Mouse (Mus musculus) limb, embryonic 14.5 days (tissue): ENCODE measurements around the gene Cd3e. TPM values are rescaled to one million over a fixed set of nuclear protein-coding genes. Genes with fewer than 3 reads are reported as not detected.
"Not testable (repeated sequence)": the region's sequence is repeated elsewhere in the genome, so short reads cannot be mapped to it uniquely, and the experiment has no call there.

Source experiments
- ATAC-seq: fragments of 200-750 bp; cut with Nextera tagmentation; 2 replicates; pipeline ENCODE4 v1.8.0; 2017; ENCODE audit warnings: low read depth, moderate number of reproducible peaks, moderate TSS enrichment; ENCODE audit not compliant: low FRiP score
- DNase-seq: peaks from one replicate; pipeline ENCODE4 v3.0.0-alpha.2; 2015; ENCODE audit warnings: low spot score
- H3K27ac ChIP-seq: fragments of 300-500 bp; sonication (generic); replicated peaks from 2 replicates; pipeline ENCODE4 v1.5.1; 2014; ENCODE audit warnings: low read depth, mild to moderate bottlenecking, low read length, moderate library complexity, mixed read lengths
- H3K27me3 ChIP-seq: fragments of 300-500 bp; sonication (generic); 2 replicates; pipeline ENCODE4 v1.6.1; 2014; ENCODE audit warnings: low read length, mixed read lengths; ENCODE audit not compliant: control insufficient read depth, insufficient read depth
- H3K36me3 ChIP-seq: fragments of 300-500 bp; sonication (generic); 2 replicates; pipeline ENCODE4 v1.6.1; 2014; ENCODE audit warnings: mild to moderate bottlenecking, low read length, moderate library complexity, mixed read lengths; ENCODE audit not compliant: control insufficient read depth, insufficient read depth
- H3K4me1 ChIP-seq: fragments of 300-500 bp; sonication (generic); 2 replicates; pipeline ENCODE4 v1.6.1; 2014; ENCODE audit warnings: antibody characterized with exemption, low read length, mixed read lengths; ENCODE audit not compliant: control insufficient read depth, insufficient read depth
- H3K4me2 ChIP-seq: fragments of 300-500 bp; sonication (generic); replicated peaks from 2 replicates; pipeline ENCODE4 v1.6.1; 2014; ENCODE audit warnings: low read depth, mild to moderate bottlenecking, low read length, moderate library complexity; ENCODE audit not compliant: severe bottlenecking
- H3K4me3 ChIP-seq: fragments of 300-500 bp; sonication (generic); replicated peaks from 2 replicates; pipeline ENCODE4 v1.5.1; 2014; ENCODE audit warnings: low read length
- H3K9ac ChIP-seq: fragments of 300-500 bp; sonication (generic); 2 replicates; pipeline ENCODE4 v1.6.1; 2014; ENCODE audit warnings: mild to moderate bottlenecking, low read depth, low read length, moderate library complexity; ENCODE audit not compliant: severe bottlenecking
- H3K9me3 ChIP-seq: fragments of 300-500 bp; sonication (generic); 2 replicates; pipeline ENCODE4 v1.6.1; 2016; ENCODE audit warnings: low read length; ENCODE audit not compliant: control insufficient read depth
- POLR2A ChIP-seq: fragments of 200-500 bp; IDR thresholded peaks from 2 replicates; pipeline ENCODE4 v1.8.0; 2012; ENCODE audit warnings: inconsistent platforms, mild to moderate bottlenecking, moderate library complexity, borderline replicate concordance; ENCODE audit not compliant: insufficient read depth, insufficient read length; ENCODE audit errors: extremely low read depth
- WGBS: fragments of 180-500 bp; shearing (Covaris S2); extraction: QIAGEN DNeasy Blood & Tissue Kit; methylation state at CpG from one replicate; pipeline ENCODE4 v1.1.7; 2014; 5-methylcytosine and 5-hydroxymethylcytosine counted together
- polyA plus RNA-seq, 2 experiments: library from polyadenylated mRNA; depleted of rRNA in 1 of 2; stranded (reverse) in 1 of 2; unstranded in 1 of 2; fragments of >200 nt; fragmentation: Nextera tagmentation in 1 of 2; extraction: Ambion mirVana in 1 of 2; gene quantifications; 2 replicates each; pipeline versions ENCODE4 v1.2.1 to v1.2.3; 2012 to 2014

Gene Cd3e
- polyA plus RNA-seq, 2 experiments: 0.07 to 0.10 TPM

- Histone ChIP-seq H3K9ac (no peak within 1 kb of the TSS), H3K27me3 (no peaks in the 10 kb centered on the region), H3K4me1 (no peaks in the 10 kb centered on the region), H3K4me3 (no peak within 1 kb of the TSS), H3K4me2 (no peak within 1 kb of the TSS), H3K27ac (no peak within 1 kb of the TSS), H3K36me3 (no peaks in the 10 kb centered on the region), H3K9me3 (no peaks in the 10 kb centered on the region)
- no peak for ATAC-seq
- WGBS: 61% methylated on average over 3 of the region's 3 CpGs
- DNase-seq: no peak
- no peak for TF ChIP-seq POLR2A
Observed at GRCm38 (mm10) chr9:44980242-44980641, 29.2 kb downstream of the Cd3e start, which contains the start of gene Cd3g. Gene Cd3g, minus strand, starts transcription at chr9:44980431.

- Histone ChIP-seq H3K27ac (no peak overlapping the region), H3K4me1 (no peaks in the 10 kb centered on the region), H3K4me2 (no peak overlapping the region), H3K36me3 (no peaks in the 10 kb centered on the region), H3K27me3 (no peaks in the 10 kb centered on the region), H3K9me3 (no peaks in the 10 kb centered on the region), H3K4me3 (no peak overlapping the region), H3K9ac (no peak overlapping the region)
- no peak for ATAC-seq
- no peak for DNase-seq
- WGBS: 78% methylated on average over 7 of the region's 7 CpGs
- no peak for TF ChIP-seq POLR2A
Observed at GRCm38 (mm10) chr9:44979806-44980205, 29.6 kb downstream of the Cd3e start.

GRCm38 (mm10) chr9:44977813-44978212 lies 31.6 kb downstream of the Cd3e start:
- no peaks in the 10 kb centered on the region for H3K4me1 ChIP-seq
- H3K27me3 ChIP-seq: 0 out of 2 replicates have a peak, but pooled peaks cover 3% of the 10 kb centered on the region
- TF ChIP-seq POLR2A: no peak
- no peak overlapping the region for H3K9ac ChIP-seq
- no peaks in the 10 kb centered on the region for H3K36me3 ChIP-seq
- DNase-seq (no peak), ATAC-seq (no peak)
- 67% methylated on average over 6 of the region's 6 CpGs for WGBS
- no peak overlapping the region for H3K4me3 ChIP-seq
- no peak overlapping the region for H3K27ac ChIP-seq
- H3K9me3 ChIP-seq: no peaks in the 10 kb centered on the region
- H3K4me2 ChIP-seq: no peak overlapping the region

GRCm38 (mm10) chr9:44969450-44969849 lies 40.0 kb downstream of the Cd3e start:
- ATAC-seq (no peak), DNase-seq (no peak)
- 62% methylated on average over 1 of the region's 1 CpGs for WGBS
- Histone ChIP-seq H3K27ac (no peak overlapping the region), H3K4me1 (peaks cover 4% of the 10 kb centered on the region), H3K36me3 (no peaks in the 10 kb centered on the region), H3K9ac (no peak overlapping the region), H3K9me3 (no peaks in the 10 kb centered on the region), H3K4me2 (no peak overlapping the region), H3K27me3 (0 out of 2 replicates have a peak, but pooled peaks cover 3% of the 10 kb centered on the region), H3K4me3 (no peak overlapping the region)
- no peak for TF ChIP-seq POLR2A

- not testable (repeated sequence) for H3K4me2 ChIP-seq
Observed at GRCm38 (mm10) chr9:44967763-44968162, 41.7 kb downstream of the Cd3e start.

GRCm38 (mm10) chr9:44966815-44967242 lies 42.6 kb downstream of the Cd3e start:
- no peaks in the 10 kb centered on the region for H3K27me3 ChIP-seq
- no peak overlapping the region for H3K27ac ChIP-seq
- peaks cover 5% of the 10 kb centered on the region; the same call in 1 of the 2 replicates for H3K36me3 ChIP-seq
- WGBS: 24% methylated on average over 3 of the region's 3 CpGs
- no peak overlapping the region for H3K9ac ChIP-seq
- TF ChIP-seq POLR2A: no peak
- no peak overlapping the region for H3K4me3 ChIP-seq
- no peak for ATAC-seq
- H3K4me2 ChIP-seq: no peak overlapping the region
- H3K9me3 ChIP-seq: no peaks in the 10 kb centered on the region
- DNase-seq: peak; percentile 78
- H3K4me1 ChIP-seq: peaks cover 4% of the 10 kb centered on the region

More at GRCm38 (mm10) chr9:44967763-44968162, 41.7 kb downstream of the Cd3e start:
- not testable (repeated sequence) for H3K4me3 ChIP-seq, ATAC-seq, H3K27ac ChIP-seq, H3K4me1 ChIP-seq, DNase-seq, H3K9ac ChIP-seq, H3K9me3 ChIP-seq, H3K27me3 ChIP-seq, H3K36me3 ChIP-seq
- WGBS: 86% methylated on average over 5 of the region's 5 CpGs
